Mouse (Mus musculus) lung, postnatal 0 days (tissue): Measurements from ENCODE around the gene Ncaph2. TPM values are rescaled to one million over a fixed set of nuclear protein-coding genes. Genes with fewer than 3 reads are reported as not detected.
A peak's percentile ranks its signal among the peaks of the same experiment; 100 is the strongest.

Source experiments
- ATAC-seq: fragments of 200-750 bp; cut with Nextera tagmentation; 2 replicates; pipeline ENCODE4 v1.8.0; 2017; ENCODE audit warnings: moderate library complexity
- DNase-seq: peaks from one replicate; pipeline ENCODE4 v3.0.0-alpha.2; 2016; ENCODE audit warnings: low spot score
- H3K27ac ChIP-seq: fragments of 300-500 bp; sonication (generic); 2 replicates; pipeline ENCODE4 v1.5.1; 2014; ENCODE audit warnings: antibody characterized with exemption, mild to moderate bottlenecking, low read length, mixed read lengths
- H3K27me3 ChIP-seq: fragments of 300-500 bp; sonication (generic); replicated peaks from 2 replicates; pipeline ENCODE4 v1.6.1; 2014; ENCODE audit warnings: low read length, mixed read lengths; ENCODE audit not compliant: insufficient read depth
- H3K36me3 ChIP-seq: fragments of 300-500 bp; sonication (generic); 2 replicates; pipeline ENCODE4 v1.6.1; 2014; ENCODE audit warnings: low read length, mixed read lengths; ENCODE audit not compliant: insufficient read depth
- H3K4me1 ChIP-seq: fragments of 300-500 bp; sonication (generic); 2 replicates; pipeline ENCODE4 v1.6.1; 2014; ENCODE audit warnings: antibody characterized with exemption, low read depth, low read length, mixed read lengths; ENCODE audit not compliant: insufficient read depth
- H3K4me2 ChIP-seq: fragments of 300-500 bp; sonication (generic); replicated peaks from 2 replicates; pipeline ENCODE4 v1.6.1; 2014; ENCODE audit warnings: low read depth, mild to moderate bottlenecking, low read length, moderate library complexity, mixed read lengths
- H3K4me3 ChIP-seq: fragments of 300-500 bp; sonication (generic); 2 replicates; pipeline ENCODE4 v1.5.1; 2014; ENCODE audit warnings: low read depth, low read length
- H3K9ac ChIP-seq: fragments of 300-500 bp; sonication (generic); replicated peaks from 2 replicates; pipeline ENCODE4 v1.6.1; 2014; ENCODE audit warnings: low read depth, mild to moderate bottlenecking
- H3K9me3 ChIP-seq: fragments of 300-500 bp; sonication (generic); 2 replicates; pipeline ENCODE4 v1.6.1; 2016; ENCODE audit warnings: low read length, mixed read lengths
- CTCF ChIP-seq: IDR thresholded peaks from 2 replicates; pipeline ENCODE4 v1.5.1; 2016; ENCODE audit warnings: antibody characterized with exemption, mild to moderate bottlenecking
- EP300 ChIP-seq: IDR thresholded peaks from 2 replicates; pipeline ENCODE4 v1.6.1; 2016; ENCODE audit warnings: antibody characterized with exemption, mild to moderate bottlenecking, control low read depth
- WGBS: fragments of 180-500 bp; shearing (Covaris S2); extraction: QIAGEN DNeasy Blood & Tissue Kit; methylation state at CpG from one replicate; pipeline ENCODE4 v1.1.7; 2014; 5-methylcytosine and 5-hydroxymethylcytosine counted together
- polyA plus RNA-seq: library from polyadenylated mRNA; unstranded; fragments of >200 nt; fragmentation: Nextera tagmentation; extraction: Ambion mirVana; gene quantifications from 2 replicates; pipeline ENCODE4 v1.2.1, GENCODE M21; 2015

Ncaph2 gene
- 73.7 and 80.7 TPM in 2 replicates for polyA plus RNA-seq

DNA sequence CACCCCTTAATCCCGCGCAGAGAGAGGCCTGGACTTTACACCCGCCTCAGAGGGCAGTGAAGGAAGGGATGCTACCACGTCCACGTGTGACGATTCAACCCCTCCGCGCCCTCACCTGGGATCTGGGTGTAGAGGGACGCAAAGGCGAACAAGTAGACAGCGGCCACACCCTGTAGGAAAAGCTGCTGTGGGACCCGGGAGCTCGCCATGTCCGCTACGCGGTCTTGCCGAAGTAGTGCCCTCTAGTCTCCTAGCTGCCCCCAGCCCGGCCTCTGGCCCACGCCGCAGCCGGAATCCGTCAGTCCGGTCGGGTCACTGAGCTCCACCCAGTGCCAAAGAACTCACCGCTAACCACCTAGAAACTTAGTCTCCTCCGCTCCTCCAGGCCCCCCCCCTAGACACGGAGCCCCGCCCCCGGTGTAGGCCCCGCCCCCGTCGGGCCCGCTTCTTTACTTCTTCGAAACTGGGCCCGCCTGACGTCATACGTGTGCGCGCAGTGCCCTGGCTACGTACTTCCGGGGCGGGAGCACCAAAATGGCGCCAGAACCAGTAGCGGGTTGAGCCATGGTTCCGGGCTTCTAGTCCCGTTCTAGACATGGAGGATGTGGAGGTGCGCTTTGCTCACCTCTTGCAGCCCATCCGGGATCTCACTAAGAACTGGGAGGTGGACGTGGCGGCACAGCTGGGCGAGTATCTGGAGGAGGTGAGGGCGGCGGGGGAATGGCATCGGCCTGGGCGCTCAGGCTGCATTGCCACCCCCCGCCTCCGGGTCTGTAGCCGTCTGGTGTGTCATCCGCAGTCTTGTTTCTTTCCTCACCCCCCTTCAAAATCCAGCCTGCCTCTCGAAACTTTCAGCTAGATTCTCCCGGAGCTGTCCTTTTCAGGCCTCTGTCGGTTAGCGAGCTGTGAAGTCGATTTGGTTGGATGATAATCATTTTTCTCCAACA, at the start of gene Ncaph2, which contains the start of gene Lmf2:
Ncaph2 (plus strand) TSS at position 479 of the 947 bp plus-strand sequence.
Lmf2 (minus strand) TSS at position 419 of the 947 bp plus-strand sequence.
- Histone ChIP-seq H3K9ac (peak within 1 kb of the TSS; percentile 72), H3K4me2 (peak within 1 kb of the TSS; percentile 79), H3K9me3 (no peaks in the 10 kb centered on the region), H3K27ac (peak within 1 kb of the TSS; percentile 92), H3K4me3 (peak within 1 kb of the TSS; percentile 84), H3K36me3 (peaks cover 16% of the 10 kb centered on the region; the same call in 1 of the 2 replicates), H3K27me3 (no peaks in the 10 kb centered on the region), H3K4me1 (peaks cover 5% of the 10 kb centered on the region; the same call in 1 of the 2 replicates)
- 0 out of 2 replicates have a peak, but pooled peaks have one; percentile 2 for TF ChIP-seq CTCF
- TF ChIP-seq EP300: no peak
- WGBS: under 1% methylated on average over 62 of the region's 64 CpGs
- ATAC-seq: peak; percentile 95
- DNase-seq: peak; percentile 97

DNA sequence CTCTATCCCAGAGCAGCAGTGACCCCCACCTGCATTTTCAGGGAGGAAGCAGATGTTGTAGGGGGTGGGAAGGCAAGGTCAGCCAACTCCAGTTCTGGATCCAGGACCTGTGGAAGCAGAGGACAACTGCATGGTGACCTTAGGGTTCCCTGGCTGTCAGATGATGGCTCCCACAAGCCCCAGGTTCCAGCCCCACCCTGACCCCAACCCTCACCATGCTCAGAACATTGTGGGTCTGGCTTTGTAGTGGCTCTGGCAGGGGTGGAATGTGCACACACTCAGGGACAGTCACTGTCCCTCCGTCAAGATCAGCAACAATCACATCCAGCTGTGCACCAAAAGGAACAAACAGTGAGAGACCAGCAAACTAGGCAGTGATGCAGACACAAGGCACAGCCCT, 49.6 kb upstream of the Ncaph2 start:
- peaks cover 37% of the 10 kb centered on the region for H3K36me3 ChIP-seq
- no peak overlapping the region for H3K9ac ChIP-seq
- H3K27ac ChIP-seq: no peak overlapping the region
- H3K27me3 ChIP-seq: no peaks in the 10 kb centered on the region
- DNase-seq (no peak), ATAC-seq (no peak)
- TF ChIP-seq CTCF (no peak), EP300 (no peak)
- no peak overlapping the region for H3K4me3 ChIP-seq
- 73% methylated on average over 1 of the region's 1 CpGs for WGBS
- no peaks in the 10 kb centered on the region for H3K9me3 ChIP-seq
- no peaks in the 10 kb centered on the region for H3K4me1 ChIP-seq
- H3K4me2 ChIP-seq: no peak overlapping the region

DNA sequence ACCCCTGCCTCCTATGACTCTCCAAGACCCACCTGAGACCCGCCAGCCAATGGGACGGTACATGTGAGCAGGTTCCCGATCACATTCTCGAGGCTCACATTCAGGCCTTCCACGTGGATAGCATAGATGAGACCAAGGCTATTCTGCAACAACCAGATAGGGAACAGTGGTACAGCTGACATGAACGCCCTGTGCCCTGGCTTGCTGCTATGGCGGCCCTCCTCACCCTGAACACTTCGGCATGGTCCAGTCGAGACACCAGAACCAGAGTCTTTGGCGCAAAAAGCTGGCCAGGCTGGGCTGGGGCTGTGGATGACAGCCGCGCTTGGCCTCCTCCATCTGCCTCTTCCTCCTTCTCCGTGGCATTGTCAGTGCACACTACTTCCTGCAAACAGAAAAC, 48.1 kb upstream of the Ncaph2 start:
- Histone ChIP-seq H3K9ac (no peak overlapping the region), H3K27ac (no peak overlapping the region), H3K27me3 (no peaks in the 10 kb centered on the region), H3K4me2 (no peak overlapping the region), H3K4me1 (no peaks in the 10 kb centered on the region), H3K9me3 (no peaks in the 10 kb centered on the region), H3K36me3 (peaks cover 25% of the 10 kb centered on the region; the same call in 1 of the 2 replicates), H3K4me3 (no peak overlapping the region)
- TF ChIP-seq EP300: no peak
- TF ChIP-seq CTCF: no peak
- DNase-seq: no peak
- no peak for ATAC-seq
- WGBS: 89% methylated on average over 13 of the region's 13 CpGs

DNA sequence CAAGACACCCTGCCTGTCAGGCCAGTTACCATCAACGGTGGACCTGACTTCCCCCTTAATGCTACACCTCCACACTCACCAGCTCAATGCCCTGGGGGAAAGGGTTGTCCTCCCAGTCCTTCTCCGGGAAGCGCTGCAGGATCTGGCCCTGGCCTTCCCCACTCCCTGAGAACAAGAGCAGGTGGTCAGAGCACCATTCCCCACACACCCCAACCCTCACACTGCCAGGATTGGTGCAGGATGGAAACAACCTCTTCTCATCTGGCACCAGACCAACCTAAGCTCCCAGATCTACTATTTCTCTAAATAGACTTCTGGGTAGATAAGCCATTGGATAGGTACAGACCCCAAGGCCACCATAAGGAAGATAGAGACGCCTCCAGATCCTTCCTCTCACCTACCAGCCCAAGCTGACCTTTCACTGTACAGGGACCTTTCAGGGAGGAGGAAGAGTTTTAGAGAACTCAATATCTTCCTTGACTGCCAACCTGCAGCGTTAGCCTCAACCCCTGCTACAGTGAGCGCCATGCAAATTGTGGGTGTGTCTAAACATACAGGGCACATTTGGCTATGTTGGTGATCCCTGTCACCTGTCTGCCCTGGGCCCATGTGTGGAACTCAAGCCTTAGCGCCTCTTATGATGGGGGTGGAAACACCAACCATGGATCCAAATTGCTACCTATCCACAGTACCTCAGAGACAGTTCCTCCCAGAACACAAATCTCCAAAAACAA, 46.9 kb upstream of the Ncaph2 start:
- Histone ChIP-seq H3K4me2 (no peak overlapping the region), H3K4me1 (no peaks in the 10 kb centered on the region), H3K9ac (no peak overlapping the region), H3K27ac (no peak overlapping the region), H3K27me3 (no peaks in the 10 kb centered on the region), H3K4me3 (no peak overlapping the region), H3K9me3 (no peaks in the 10 kb centered on the region), H3K36me3 (peaks cover 18% of the 10 kb centered on the region; the same call in 1 of the 2 replicates)
- no peak for ATAC-seq
- WGBS: 80% methylated on average over 7 of the region's 7 CpGs
- no peak for TF ChIP-seq EP300
- DNase-seq: no peak

DNA sequence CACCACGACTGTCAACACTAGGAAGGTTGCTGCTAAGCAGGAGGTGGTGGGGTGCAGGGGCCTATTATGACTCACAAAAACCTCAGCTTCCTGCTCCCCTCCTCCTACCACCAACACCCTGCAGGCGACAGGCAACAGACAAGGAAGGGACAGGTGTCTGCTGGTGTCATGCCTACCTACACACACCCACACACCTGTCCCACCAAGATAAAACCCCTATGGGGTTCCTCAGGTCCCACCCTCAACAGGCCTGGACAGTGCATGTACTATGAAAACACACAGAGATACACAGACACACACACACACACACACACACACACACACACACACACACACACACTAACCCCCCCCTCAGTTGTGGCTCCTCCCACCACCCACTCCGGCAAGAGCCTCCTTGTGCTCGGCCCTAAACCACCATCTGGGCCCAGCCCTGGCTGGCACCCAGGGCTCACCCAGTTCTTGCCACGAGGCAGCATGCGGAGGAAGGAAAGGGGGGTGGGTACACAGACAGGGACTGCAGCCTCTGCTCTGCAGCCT, 45.5 kb upstream of the Ncaph2 start:
- Histone ChIP-seq H3K27me3 (no peaks in the 10 kb centered on the region), H3K4me1 (peaks cover 9% of the 10 kb centered on the region; the same call in 1 of the 2 replicates), H3K4me3 (no peak overlapping the region), H3K36me3 (peaks cover 9% of the 10 kb centered on the region; the same call in 1 of the 2 replicates), H3K9me3 (no peaks in the 10 kb centered on the region), H3K27ac (no peak overlapping the region), H3K9ac (no peak overlapping the region), H3K4me2 (no peak overlapping the region)
- TF ChIP-seq CTCF (no peak), EP300 (no peak)
- ATAC-seq: no peak
- DNase-seq: no peak
- 60% methylated on average over 5 of the region's 6 CpGs for WGBS

DNA sequence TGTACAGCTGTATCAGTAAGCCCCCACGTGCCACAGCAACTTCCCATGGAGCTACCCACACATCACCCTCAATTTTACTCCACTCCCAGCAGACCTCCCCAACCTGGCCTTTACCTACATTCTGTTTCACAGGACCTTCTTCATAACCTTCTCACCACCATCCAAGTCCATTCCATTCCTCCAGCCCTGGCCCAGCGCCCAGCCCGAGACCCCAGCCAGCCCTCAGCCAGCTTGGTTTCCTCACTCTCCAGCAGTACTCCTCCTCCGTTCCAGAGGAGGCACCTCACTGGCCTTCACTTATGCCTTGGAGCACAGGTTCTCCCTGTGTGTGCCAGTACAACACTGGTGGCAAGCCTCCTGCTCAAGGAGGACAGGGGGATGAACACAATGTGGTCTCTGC, 42.2 kb upstream of the Ncaph2 start:
- no peak overlapping the region for H3K4me2 ChIP-seq
- no peak overlapping the region; the same call in 1 of the 2 replicates for H3K9ac ChIP-seq
- ATAC-seq (no peak), DNase-seq (no peak)
- H3K27ac ChIP-seq: no peak overlapping the region
- H3K4me1 ChIP-seq: peaks cover 9% of the 10 kb centered on the region; the same call in 1 of the 2 replicates
- no peaks in the 10 kb centered on the region for H3K36me3 ChIP-seq
- H3K27me3 ChIP-seq: no peaks in the 10 kb centered on the region
- 71% methylated on average over 4 of the region's 4 CpGs for WGBS
- TF ChIP-seq EP300 (no peak), CTCF (no peak)
- H3K9me3 ChIP-seq: no peaks in the 10 kb centered on the region
- H3K4me3 ChIP-seq: no peak overlapping the region
